Mouse (Mus musculus): ENCODE data around the gene Optc.

The Optc gene

GRCm38 (mm10) chr1:133884746-133885145, 23.1 kb downstream of the Optc start:
- intact Hi-C loops (cut with DNase I), result loop anchor here (5.0 kb wide), 1 partner anchor 82 kb away; the partner anchor contains the start of gene Atp2b4

- intact Hi-C loops (cut with DNase I), result no loop called here
Observed at GRCm38 (mm10) chr1:133884090-133884489, 23.7 kb downstream of the Optc start.

GRCm38 (mm10) chr1:133882283-133883217, 25.2 kb downstream of the Optc start:
- intact Hi-C loops (cut with DNase I), result no loop called here

GRCm38 (mm10) chr1:133881813-133882212, 26.0 kb downstream of the Optc start:
- intact Hi-C loops (cut with DNase I), result no loop called here

- intact Hi-C loops (cut with DNase I), result no loop called here
Observed at GRCm38 (mm10) chr1:133878825-133879423, 28.9 kb downstream of the Optc start.

GRCm38 (mm10) chr1:133876936-133877335, 30.9 kb downstream of the Optc start:
- intact Hi-C loops (cut with DNase I), result loop anchor here (2.0 kb wide), 1 partner anchor 70 kb away; no protein-coding TSS in a partner anchor

- intact Hi-C loops (cut with DNase I), result no loop called here
Observed at GRCm38 (mm10) chr1:133873086-133873813, 34.5 kb downstream of the Optc start.

GRCm38 (mm10) chr1:133871241-133871640, 36.6 kb downstream of the Optc start:
- intact Hi-C loops (cut with DNase I), result no loop called here

GRCm38 (mm10) chr1:133869221-133869620, 38.6 kb downstream of the Optc start:
- intact Hi-C loops (cut with DNase I), result no loop called here

- intact Hi-C loops (cut with DNase I), result no loop called here
Observed at GRCm38 (mm10) chr1:133863257-133863997, 44.4 kb downstream of the Optc start.

- intact Hi-C loops (cut with DNase I), result no loop called here
Observed at GRCm38 (mm10) chr1:133861028-133861427, 46.8 kb downstream of the Optc start.

GRCm38 (mm10) chr1:133859821-133860711, 47.7 kb downstream of the Optc start:
- intact Hi-C loops (cut with DNase I), result no loop called here

GRCm38 (mm10) chr1:133859257-133859656, 48.5 kb downstream of the Optc start:
- intact Hi-C loops (cut with DNase I), result no loop called here

- intact Hi-C loops (cut with DNase I), result no loop called here
Observed at GRCm38 (mm10) chr1:133857781-133858180, 50.0 kb downstream of the Optc start.

- intact Hi-C loops (cut with DNase I), result no loop called here
Observed at GRCm38 (mm10) chr1:133857171-133857570, 50.6 kb downstream of the Optc start.

GRCm38 (mm10) chr1:133856655-133857054, 51.1 kb downstream of the Optc start:
- intact Hi-C loops (cut with DNase I), result no loop called here

GRCm38 (mm10) chr1:133856133-133856541, 51.7 kb downstream of the Optc start:
- intact Hi-C loops (cut with DNase I), result no loop called here

- intact Hi-C loops (cut with DNase I), result no loop called here
Observed at GRCm38 (mm10) chr1:133855274-133856017, 52.4 kb downstream of the Optc start.
